Mouse (Mus musculus): ENCODE measurements around the gene Ngfr. TPM values are rescaled to one million over a fixed set of nuclear protein-coding genes. Genes with fewer than 3 reads are reported as not detected.

Gene Ngfr
- polyA plus RNA-seq, 1 experiment from 2014 or later = 1.8 TPM

DNA sequence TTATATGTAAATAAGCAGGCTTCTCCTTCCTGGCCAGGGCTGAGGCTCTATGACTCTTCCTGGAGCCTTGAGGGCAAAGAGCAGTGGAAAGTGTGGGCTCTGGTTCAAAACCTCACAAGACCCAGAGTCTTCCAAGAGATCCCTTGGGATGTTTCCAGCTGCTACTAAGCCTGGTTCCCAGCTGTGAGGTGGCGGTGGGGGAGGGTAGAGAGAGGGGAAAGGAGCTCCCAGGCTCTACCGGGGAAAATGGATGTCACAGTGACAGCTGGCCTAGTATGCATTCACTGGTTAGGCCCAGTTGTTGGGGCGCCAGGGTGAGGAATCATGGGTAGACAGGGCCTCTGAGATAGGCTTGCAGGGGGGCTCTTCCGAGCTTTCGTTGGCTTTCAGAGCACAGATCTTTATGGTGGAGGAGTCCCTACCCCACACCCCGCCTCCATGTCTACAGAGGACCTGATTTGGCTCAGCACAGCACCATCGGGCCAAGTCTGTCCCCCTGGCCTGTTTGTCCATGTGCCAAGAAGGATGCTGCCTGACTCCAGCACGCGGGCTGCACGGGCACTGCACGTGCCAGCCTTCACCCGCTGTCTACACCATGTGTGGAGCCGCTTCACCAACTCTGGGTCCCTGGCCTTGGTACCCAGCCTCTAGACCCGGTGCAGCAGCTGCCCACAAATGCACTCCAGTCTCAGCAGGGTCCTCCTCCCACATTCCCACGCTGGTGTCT, 49.0 kb downstream of the Ngfr start:
- Histone ChIP-seq H3K27ac (no peak overlapping the region), H3K4me1 (replicated peaks) (peaks cover 4% of the 10 kb centered on the region; the same call in 1 of the 2 replicates), H3K4me3 (replicated peaks) (no peak overlapping the region), H3K9me3 (replicated peaks) (no peaks in the 10 kb centered on the region), H3K9ac (no peak overlapping the region), H3K27me3 (peaks cover 25% of the 10 kb centered on the region; the same call in 1 of the 2 replicates), H3K4me2 (no peak overlapping the region), H3K36me3 (no peaks in the 10 kb centered on the region)
- 64% methylated on average over 15 of the region's 15 CpGs for WGBS (ENCODE audit: insufficient replicate concordance)
- DNase-seq = no peak
- ATAC-seq (ENCODE audit: low read depth) = no peak

DNA sequence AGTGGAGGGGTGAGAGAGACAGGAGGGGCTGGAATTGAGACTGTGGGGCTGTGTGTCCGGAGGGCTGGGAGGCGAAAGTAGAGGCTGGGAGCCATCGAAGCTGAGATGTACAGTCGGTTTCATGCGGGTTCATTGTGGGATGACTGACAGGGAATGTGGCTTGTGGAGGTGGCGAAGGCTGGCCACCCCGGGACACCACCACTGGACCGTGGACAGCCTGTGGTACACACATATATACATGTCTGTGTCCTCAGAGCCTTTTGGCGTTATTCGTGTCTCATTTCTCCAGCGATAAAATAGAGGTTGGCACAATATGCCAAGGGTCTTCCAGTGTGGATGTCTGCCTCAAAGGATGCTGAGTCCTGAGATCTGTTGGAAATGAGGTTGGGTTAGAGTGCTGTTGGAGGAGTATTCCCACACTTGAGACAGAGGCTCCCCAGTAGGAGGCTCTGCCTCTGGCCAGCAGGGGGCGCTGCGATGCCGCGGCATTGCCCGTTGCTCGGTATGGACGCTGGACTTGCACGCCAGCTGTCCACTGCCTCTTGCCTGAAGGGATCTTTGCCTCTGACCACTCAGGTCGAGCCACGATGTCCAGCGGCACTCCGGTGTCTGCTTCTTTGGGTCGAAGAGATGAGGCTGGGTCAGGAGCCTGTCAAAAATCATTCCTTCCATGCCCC, 53.9 kb downstream of the Ngfr start:
- Histone ChIP-seq H3K27ac (no peak overlapping the region), H3K27me3 (peaks cover 28% of the 10 kb centered on the region; the same call in 1 of the 2 replicates), H3K4me1 (replicated peaks) (no peaks in the 10 kb centered on the region), H3K36me3 (no peaks in the 10 kb centered on the region), H3K9ac (no peak overlapping the region), H3K4me2 (no peak overlapping the region), H3K9me3 (replicated peaks) (no peaks in the 10 kb centered on the region), H3K4me3 (replicated peaks) (no peak overlapping the region)
- 16% methylated on average over 24 of the region's 24 CpGs for WGBS (ENCODE audit: insufficient replicate concordance)
- no peak for ATAC-seq (ENCODE audit: low read depth)
- peak; percentile 45 for DNase-seq

DNA sequence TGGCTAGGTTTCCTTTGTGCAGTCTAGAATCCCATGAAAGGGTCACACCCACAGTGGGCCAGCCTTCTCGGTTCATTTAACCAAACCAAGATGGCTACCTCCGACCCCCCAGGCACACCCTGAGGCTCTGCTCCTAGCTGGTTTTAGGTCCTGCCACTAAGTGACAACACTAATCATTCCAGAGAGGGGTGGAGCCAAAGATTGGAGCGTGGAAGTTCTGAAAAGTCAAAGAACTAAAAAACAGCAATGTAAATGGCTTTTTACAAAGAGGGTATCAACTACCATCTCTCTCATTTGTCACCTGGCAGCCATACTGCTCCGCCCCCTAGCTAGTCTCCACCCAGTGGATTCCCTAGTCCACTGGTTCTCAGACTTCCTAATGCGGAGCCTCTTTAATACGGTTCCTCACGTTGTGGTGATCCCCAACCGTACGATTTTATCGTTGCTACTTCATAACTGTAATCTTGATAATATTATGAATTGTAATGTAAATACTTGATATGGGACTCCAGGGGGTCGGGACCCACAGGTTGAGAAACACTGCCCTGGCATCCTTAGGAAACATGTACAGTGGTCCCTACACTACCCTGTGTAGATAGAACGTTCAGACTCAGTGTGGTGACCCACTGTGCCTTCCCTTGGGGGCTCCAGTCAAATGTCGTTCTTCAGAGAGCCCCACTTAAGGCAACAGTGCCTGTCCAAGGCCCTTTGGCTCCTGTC, 55.0 kb downstream of the Ngfr start:
- whole genome bisulfite sequencing (ENCODE audit: insufficient replicate concordance) = 52% methylated on average over 13 of the region's 13 CpGs
- no peak for ATAC-seq (ENCODE audit: low read depth)
- no peak overlapping the region for H3K4me3 ChIP-seq (replicated peaks)

DNA sequence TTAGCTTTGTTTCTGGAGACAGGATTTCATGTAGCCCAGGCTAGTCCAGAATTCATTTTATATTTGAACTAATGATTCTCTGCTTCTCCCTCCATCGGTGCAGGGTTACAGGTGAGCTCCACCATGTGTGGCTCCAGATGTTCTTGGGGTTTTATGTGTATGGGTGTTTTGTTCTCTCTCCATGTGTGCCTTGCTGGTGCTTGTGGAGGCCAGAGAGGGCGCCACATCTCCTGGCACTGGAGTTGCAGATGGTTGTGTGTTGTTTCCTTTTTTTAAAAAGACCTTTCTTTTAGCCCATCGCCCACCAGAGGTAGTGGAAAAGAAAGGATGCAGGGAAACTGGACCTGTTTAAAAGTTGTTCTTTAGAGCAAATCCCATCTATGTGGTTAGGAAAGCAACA, 59.3 kb downstream of the Ngfr start:
- no peak overlapping the region for H3K4me3 ChIP-seq (replicated peaks)
- H3K27me3 ChIP-seq = peaks cover 18% of the 10 kb centered on the region; the same call in 1 of the 2 replicates
- no peak overlapping the region for H3K27ac ChIP-seq
- no peak overlapping the region for H3K4me2 ChIP-seq
- DNase-seq (no peak), ATAC-seq (ENCODE audit: low read depth) (no peak)
- H3K9me3 ChIP-seq (replicated peaks) = no peaks in the 10 kb centered on the region
- no peak overlapping the region for H3K9ac ChIP-seq
- H3K36me3 ChIP-seq = no peaks in the 10 kb centered on the region
- no peaks in the 10 kb centered on the region for H3K4me1 ChIP-seq (replicated peaks)
- 59% methylated on average over 3 of the region's 3 CpGs for WGBS (ENCODE audit: insufficient replicate concordance)

More for the DNA sequence above, 55.0 kb downstream of the Ngfr start:
- H3K4me2 ChIP-seq = no peak overlapping the region
- no peaks in the 10 kb centered on the region for H3K9me3 ChIP-seq (replicated peaks)
- H3K9ac ChIP-seq = no peak overlapping the region
- no peak overlapping the region for H3K27ac ChIP-seq
- DNase-seq = no peak
- peaks cover 28% of the 10 kb centered on the region; the same call in 1 of the 2 replicates for H3K27me3 ChIP-seq
- no peaks in the 10 kb centered on the region for H3K4me1 ChIP-seq (replicated peaks)
- H3K36me3 ChIP-seq = no peaks in the 10 kb centered on the region

DNA sequence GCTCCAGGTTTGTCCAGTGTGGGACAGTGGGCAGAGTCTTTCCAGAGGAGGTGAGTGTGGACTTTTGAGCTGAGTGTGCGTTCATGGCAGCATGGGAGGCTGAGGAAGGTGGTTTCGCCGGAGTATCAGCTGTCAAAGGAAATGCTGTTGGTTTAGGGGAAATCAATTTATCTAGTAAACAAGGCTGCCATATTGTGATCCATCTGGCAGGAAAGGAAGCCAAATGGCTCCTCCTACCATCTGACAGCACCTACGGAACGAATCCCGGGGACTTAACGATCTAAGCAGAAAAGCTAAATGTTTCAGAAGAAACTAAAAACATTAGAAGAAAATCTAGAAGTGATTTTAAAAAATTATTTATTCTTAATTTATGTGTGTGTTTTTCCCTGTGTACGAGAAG, 60.2 kb downstream of the Ngfr start:
- no peaks in the 10 kb centered on the region for H3K9me3 ChIP-seq (replicated peaks)
- no peak overlapping the region for H3K9ac ChIP-seq
- no peak overlapping the region for H3K27ac ChIP-seq
- H3K4me2 ChIP-seq = no peak overlapping the region
- no peak for DNase-seq
- H3K36me3 ChIP-seq = no peaks in the 10 kb centered on the region
- no peaks in the 10 kb centered on the region for H3K4me1 ChIP-seq (replicated peaks)
- ATAC-seq (ENCODE audit: low read depth) = no peak
- 63% methylated on average over 8 of the region's 8 CpGs for WGBS (ENCODE audit: insufficient replicate concordance)
- H3K27me3 ChIP-seq = peaks cover 16% of the 10 kb centered on the region
- H3K4me3 ChIP-seq (replicated peaks) = no peak overlapping the region

DNA sequence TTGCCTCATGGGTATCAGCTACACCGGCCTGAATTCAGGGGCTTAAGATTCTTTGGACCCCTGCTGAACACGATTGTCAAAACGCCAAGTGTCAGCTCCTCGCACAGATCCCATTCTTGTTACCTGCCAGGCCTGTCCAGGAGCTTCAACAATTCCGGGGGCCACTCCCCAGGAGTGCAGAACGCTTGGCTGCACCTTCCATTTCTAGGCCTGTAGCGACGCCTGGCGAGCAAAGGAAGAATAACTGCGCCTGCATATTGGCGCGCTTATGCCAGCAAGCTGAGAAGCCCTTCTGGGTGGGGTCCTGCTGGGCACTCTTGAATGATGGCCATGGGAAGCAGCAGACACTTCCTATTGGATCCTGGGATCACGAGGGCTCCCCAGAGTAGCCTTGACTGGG, 66.0 kb downstream of the Ngfr start:
- Histone ChIP-seq H3K4me3 (replicated peaks) (peak overlapping the region; percentile 14; the same call in 1 of the 2 replicates), H3K4me1 (replicated peaks) (peaks cover 11% of the 10 kb centered on the region)

DNA sequence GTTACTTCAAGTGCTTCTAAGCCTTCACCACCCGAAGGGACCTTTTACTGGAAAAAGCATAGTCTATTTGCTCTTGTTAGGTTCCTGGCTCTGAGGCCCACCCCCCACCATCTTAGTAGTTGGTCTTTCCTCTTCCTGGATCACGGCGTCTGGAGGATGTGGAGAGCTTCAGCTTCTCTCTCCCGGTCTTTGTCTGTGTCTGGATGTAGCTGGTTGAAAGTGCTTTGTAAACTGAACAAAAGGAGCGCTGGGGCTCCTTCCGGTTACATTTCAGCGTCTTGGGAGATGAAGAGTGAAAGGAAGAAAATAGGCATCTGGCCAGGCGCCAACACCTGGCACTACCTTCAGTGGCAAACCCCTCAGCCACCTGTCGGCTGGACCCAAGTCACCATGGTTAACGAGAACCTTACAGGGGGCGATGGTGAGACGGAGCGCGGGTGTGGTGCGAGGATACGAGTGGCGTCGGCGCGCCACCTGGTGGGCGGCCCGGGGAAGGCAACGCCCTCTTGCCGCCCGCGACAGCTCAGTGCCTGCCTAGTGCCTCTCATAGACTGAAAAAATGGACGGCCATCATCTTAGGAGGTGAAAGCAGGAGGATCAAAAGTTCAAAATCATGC, 67.0 kb downstream of the Ngfr start:
- Histone ChIP-seq H3K9ac (no peak overlapping the region), H3K4me3 (replicated peaks) (peak overlapping the region; percentile 18), H3K9me3 (replicated peaks) (no peaks in the 10 kb centered on the region), H3K36me3 (no peaks in the 10 kb centered on the region), H3K27me3 (peaks cover 69% of the 10 kb centered on the region), H3K4me1 (replicated peaks) (peaks cover 11% of the 10 kb centered on the region), H3K27ac (no peak overlapping the region), H3K4me2 (peak overlapping the region; percentile 51)
- DNase-seq (peak; percentile 68), ATAC-seq (ENCODE audit: low read depth) (peak; percentile 57; the same call in 1 of the 2 replicates)
- 4% methylated on average over 27 of the region's 27 CpGs for WGBS (ENCODE audit: insufficient replicate concordance)

More for the DNA sequence above, 66.0 kb downstream of the Ngfr start:
- peak overlapping the region; percentile 39 for H3K4me2 ChIP-seq
- WGBS (ENCODE audit: insufficient replicate concordance) = 2% methylated on average over 13 of the region's 13 CpGs
- H3K36me3 ChIP-seq = no peaks in the 10 kb centered on the region
- H3K27ac ChIP-seq = no peak overlapping the region
- peak; percentile 53 for DNase-seq
- no peak for ATAC-seq (ENCODE audit: low read depth)
- no peaks in the 10 kb centered on the region for H3K9me3 ChIP-seq (replicated peaks)
- H3K9ac ChIP-seq = no peak overlapping the region
- H3K27me3 ChIP-seq = peaks cover 59% of the 10 kb centered on the region

DNA sequence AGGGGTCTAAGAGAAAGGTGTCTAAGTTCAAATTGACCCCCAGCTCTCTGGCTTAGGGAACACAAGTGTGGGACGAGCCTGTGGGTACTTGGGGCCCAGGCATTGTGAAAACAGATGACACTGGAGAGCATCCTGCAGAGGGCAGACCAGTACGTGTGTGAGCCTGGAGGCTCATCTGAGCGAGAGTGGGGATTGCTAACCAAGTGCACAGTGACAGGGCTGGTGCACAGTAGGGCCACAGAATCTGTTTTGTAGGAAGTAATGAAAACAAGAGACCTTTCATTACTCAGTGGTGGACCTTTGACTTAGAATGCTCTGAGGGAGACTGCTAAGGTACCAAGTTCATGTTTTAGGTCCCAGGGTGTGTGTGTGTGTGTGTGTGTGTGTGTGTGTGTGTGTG, 67.5 kb downstream of the Ngfr start:
- H3K27me3 ChIP-seq = peaks cover 72% of the 10 kb centered on the region
- DNase-seq (no peak), ATAC-seq (ENCODE audit: low read depth) (no peak)
- no peaks in the 10 kb centered on the region for H3K36me3 ChIP-seq
- no peak overlapping the region for H3K9ac ChIP-seq
- H3K4me2 ChIP-seq = no peak overlapping the region
- WGBS (ENCODE audit: insufficient replicate concordance) = 43% methylated on average over 3 of the region's 3 CpGs
- H3K4me3 ChIP-seq (replicated peaks) = no peak overlapping the region
- H3K27ac ChIP-seq = no peak overlapping the region
- H3K4me1 ChIP-seq (replicated peaks) = peaks cover 11% of the 10 kb centered on the region
- no peaks in the 10 kb centered on the region for H3K9me3 ChIP-seq (replicated peaks)

DNA sequence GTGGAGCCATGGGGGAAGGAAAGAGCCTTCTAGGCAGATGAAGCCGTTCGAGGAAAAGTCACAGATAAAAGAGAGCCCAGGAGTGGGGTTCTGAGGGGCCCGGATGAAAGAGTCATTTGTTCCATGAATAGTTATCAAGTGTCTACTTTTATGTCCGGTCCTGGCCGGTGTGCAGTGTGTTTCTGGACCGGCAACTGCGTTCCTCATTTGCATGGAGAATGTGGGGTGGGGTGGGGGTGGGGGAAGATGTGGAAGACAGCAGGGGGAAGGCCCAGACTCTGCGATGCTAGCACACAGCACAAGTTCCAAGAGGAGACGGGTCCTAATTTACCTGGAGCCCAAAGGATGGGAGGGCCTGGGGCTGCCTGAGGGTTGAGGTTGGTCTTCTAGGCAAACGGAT, 68.2 kb downstream of the Ngfr start:
- no peak for ATAC-seq (ENCODE audit: low read depth)
- WGBS (ENCODE audit: insufficient replicate concordance) = 61% methylated on average over 10 of the region's 10 CpGs

More for the DNA sequence above, 68.2 kb downstream of the Ngfr start:
- Histone ChIP-seq H3K27me3 (peaks cover 73% of the 10 kb centered on the region), H3K9ac (no peak overlapping the region), H3K4me1 (replicated peaks) (peaks cover 14% of the 10 kb centered on the region), H3K4me2 (no peak overlapping the region), H3K4me3 (replicated peaks) (no peak overlapping the region), H3K9me3 (replicated peaks) (no peaks in the 10 kb centered on the region), H3K27ac (no peak overlapping the region), H3K36me3 (no peaks in the 10 kb centered on the region)
- DNase-seq = no peak

Measured in liver, embryonic 13.5 days (tissue).